Mouse (Mus musculus): ENCODE data around the gene 4930522H14Rik. TPM values are rescaled to one million over a fixed set of nuclear protein-coding genes. Genes with fewer than 3 reads are reported as not detected.

Gene 4930522H14Rik
- polyA plus RNA-seq, 1 experiment from 2014 or later, result not detected

- no peak overlapping the region for H3K9ac ChIP-seq (ENCODE audit: low read depth, low read length)
- H3K27me3 ChIP-seq (replicated peaks; ENCODE audit: control insufficient read depth, insufficient read depth, low read length), result no peaks in the 10 kb centered on the region
- no peak overlapping the region for H3K4me2 ChIP-seq (replicated peaks; ENCODE audit: low read depth)
- ATAC-seq, result no peak
- no peak overlapping the region for H3K4me3 ChIP-seq (ENCODE audit: low read depth, low read length)
- H3K9me3 ChIP-seq (ENCODE audit: control insufficient read depth), result no peaks in the 10 kb centered on the region
- H3K27ac ChIP-seq (ENCODE audit: low read depth, low read length), result no peak overlapping the region
- no peaks in the 10 kb centered on the region for H3K4me1 ChIP-seq (replicated peaks; ENCODE audit: control insufficient read depth, insufficient read depth, low read length)
- no peaks in the 10 kb centered on the region for H3K36me3 ChIP-seq (ENCODE audit: control insufficient read depth, insufficient read depth)
- TF ChIP-seq CTCF (IDR thresholded peaks at IDR 0.05; ENCODE audit: low read depth), result no peak
These were observed 63.4 kb downstream of the 4930522H14Rik start for GRCm38 (mm10) chr4:109467687-109468086.

DNA sequence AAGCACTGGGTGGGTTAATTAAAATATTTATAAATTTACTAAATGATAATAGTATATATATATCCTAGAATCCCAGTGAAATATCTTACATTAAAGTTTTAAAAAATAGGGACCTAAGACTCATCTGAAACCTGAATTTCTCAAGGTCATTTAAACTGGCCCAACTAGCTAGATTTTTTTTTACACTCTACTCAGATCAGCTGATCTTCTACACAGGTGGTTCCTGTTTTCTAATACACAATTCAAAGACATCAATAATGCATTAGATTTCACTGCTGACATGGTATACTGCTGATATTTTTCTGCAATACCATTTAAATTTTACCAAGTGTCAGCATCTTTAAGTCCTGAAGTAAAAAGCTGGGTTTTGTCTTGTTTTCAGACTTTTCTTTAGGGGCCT lies 67.2 kb downstream of the 4930522H14Rik start:
- Histone ChIP-seq H3K9ac (ENCODE audit: low read depth, low read length) (no peak overlapping the region), H3K27ac (ENCODE audit: low read depth, low read length) (no peak overlapping the region), H3K4me2 (replicated peaks; ENCODE audit: low read depth) (no peak overlapping the region), H3K36me3 (ENCODE audit: control insufficient read depth, insufficient read depth) (no peaks in the 10 kb centered on the region), H3K4me3 (ENCODE audit: low read depth, low read length) (no peak overlapping the region), H3K9me3 (ENCODE audit: control insufficient read depth) (no peaks in the 10 kb centered on the region), H3K27me3 (replicated peaks; ENCODE audit: control insufficient read depth, insufficient read depth, low read length) (no peaks in the 10 kb centered on the region), H3K4me1 (replicated peaks; ENCODE audit: control insufficient read depth, insufficient read depth, low read length) (no peaks in the 10 kb centered on the region)
- TF ChIP-seq CTCF (IDR thresholded peaks at IDR 0.05; ENCODE audit: low read depth), result no peak
- no peak for ATAC-seq

DNA sequence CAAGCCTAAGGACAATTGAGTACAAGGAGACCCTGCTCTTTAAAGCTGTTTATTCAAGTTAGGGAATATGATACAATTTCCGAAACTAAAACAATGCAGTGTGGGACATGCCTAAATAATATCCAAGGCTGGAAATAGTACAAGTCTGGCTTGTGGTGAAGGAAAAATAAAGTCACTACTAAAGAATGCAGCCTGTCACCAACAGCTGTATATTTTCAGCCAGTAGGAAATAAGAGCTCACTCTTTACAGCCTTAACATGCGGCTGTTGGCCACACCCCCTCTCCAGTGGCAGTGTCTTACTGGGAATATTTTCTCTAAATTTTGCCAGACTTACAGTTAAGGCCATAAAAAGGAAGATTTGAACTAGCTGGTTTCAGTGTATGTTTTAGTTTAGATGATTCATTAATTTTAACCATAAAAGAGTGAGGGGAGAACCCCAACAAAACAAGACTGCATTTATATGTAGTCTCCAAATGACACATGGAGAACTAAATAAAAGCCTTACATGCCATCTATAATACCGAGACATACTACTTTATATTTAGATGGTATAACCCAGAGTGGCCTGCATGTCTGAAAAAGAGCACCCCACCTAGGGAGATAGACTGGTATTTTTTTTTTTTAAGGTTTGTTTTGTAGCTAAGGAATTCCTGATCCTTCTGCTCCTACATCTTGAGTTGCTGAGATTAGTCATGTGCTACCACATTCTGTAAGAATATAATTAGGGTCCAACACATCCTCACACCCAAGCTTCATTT lies 70.5 kb downstream of the 4930522H14Rik start:
- H3K4me2 ChIP-seq (replicated peaks; ENCODE audit: low read depth), result no peak overlapping the region
- no peak overlapping the region for H3K4me3 ChIP-seq (ENCODE audit: low read depth, low read length)
- TF ChIP-seq CTCF (IDR thresholded peaks at IDR 0.05; ENCODE audit: low read depth), result no peak
- no peaks in the 10 kb centered on the region for H3K4me1 ChIP-seq (replicated peaks; ENCODE audit: control insufficient read depth, insufficient read depth, low read length)
- no peaks in the 10 kb centered on the region for H3K9me3 ChIP-seq (ENCODE audit: control insufficient read depth)
- H3K27me3 ChIP-seq (replicated peaks; ENCODE audit: control insufficient read depth, insufficient read depth, low read length), result no peaks in the 10 kb centered on the region
- ATAC-seq, result peak; percentile 51; the same call in 1 of the 2 replicates
- no peak overlapping the region for H3K27ac ChIP-seq (ENCODE audit: low read depth, low read length)
- WGBS, result 48% methylated on average over 3 of the region's 3 CpGs
- H3K36me3 ChIP-seq (ENCODE audit: control insufficient read depth, insufficient read depth), result 0 out of 2 replicates have a peak, but pooled peaks cover under 1% of the 10 kb centered on the region
- no peak overlapping the region for H3K9ac ChIP-seq (ENCODE audit: low read depth, low read length)

DNA sequence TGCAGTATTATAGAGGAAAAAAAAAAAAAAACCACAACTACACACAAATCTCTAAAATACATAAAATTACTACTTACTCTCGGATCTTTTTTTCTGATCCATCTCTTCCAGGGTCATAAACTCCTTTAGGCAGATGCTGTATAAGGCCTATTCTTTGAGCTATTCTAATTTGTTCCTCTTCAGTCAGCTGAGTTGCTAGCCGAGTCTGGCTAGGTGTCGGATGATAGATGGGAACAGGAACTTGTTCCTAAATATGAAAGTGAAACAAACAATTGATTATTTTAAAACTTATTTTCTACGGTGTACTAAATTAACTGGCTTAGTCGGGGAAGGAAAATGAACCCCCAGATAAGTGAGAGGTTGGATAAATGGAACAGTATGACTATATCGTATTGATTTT lies 74.3 kb downstream of the 4930522H14Rik start:
- 67% methylated on average over 6 of the region's 6 CpGs for WGBS
- H3K27me3 ChIP-seq (replicated peaks; ENCODE audit: control insufficient read depth, insufficient read depth, low read length), result no peaks in the 10 kb centered on the region
- ATAC-seq, result no peak

More for the DNA sequence above, 74.3 kb downstream of the 4930522H14Rik start:
- Histone ChIP-seq H3K27ac (ENCODE audit: low read depth, low read length) (no peak overlapping the region), H3K4me3 (ENCODE audit: low read depth, low read length) (no peak overlapping the region), H3K4me2 (replicated peaks; ENCODE audit: low read depth) (no peak overlapping the region), H3K4me1 (replicated peaks; ENCODE audit: control insufficient read depth, insufficient read depth, low read length) (no peaks in the 10 kb centered on the region), H3K9me3 (ENCODE audit: control insufficient read depth) (no peaks in the 10 kb centered on the region), H3K36me3 (ENCODE audit: control insufficient read depth, insufficient read depth) (peaks cover 10% of the 10 kb centered on the region; the same call in 1 of the 2 replicates), H3K9ac (ENCODE audit: low read depth, low read length) (no peak overlapping the region)
- no peak for TF ChIP-seq CTCF (IDR thresholded peaks at IDR 0.05; ENCODE audit: low read depth)

Other genes starting within 250 kb of the 4930522H14Rik start
- 6.3 and 7.5 TPM in 2 replicates for gene Ttc39a, start 124.7 kb downstream of the 4930522H14Rik start, polyA plus RNA-seq (2015; fragmentation: Nextera tagmentation; extraction: Ambion mirVana)
- gene Rnf11, start 46.6 kb downstream of the 4930522H14Rik start, polyA plus RNA-seq (2015; fragmentation: Nextera tagmentation; extraction: Ambion mirVana), result 36.0 and 39.2 TPM in 2 replicates
- gene Cdkn2c, start 135.9 kb upstream of the 4930522H14Rik start, polyA plus RNA-seq (2015; fragmentation: Nextera tagmentation; extraction: Ambion mirVana), result 5.7 and 7.5 TPM in 2 replicates
- gene Faf1, start 145.3 kb upstream of the 4930522H14Rik start, polyA plus RNA-seq (2015; fragmentation: Nextera tagmentation; extraction: Ambion mirVana), result 15.7 and 16.2 TPM in 2 replicates

Measured in intestine, postnatal 0 days (tissue).